Mouse (Mus musculus) myocyte (in vitro differentiated cells): ENCODE measurements at regions not wholly inside any gene's neighbourhood (a gene's known extent, or its start where the extent isn't known, plus 50 kb on each side); places are given as distances from the start of the nearest gene placed in this dataset.

Experiments
- MAX ChIP-seq: IDR thresholded peaks from one replicate; pipeline ENCODE4 v1.6.1; 2011; ENCODE audit warnings: low read depth, mild to moderate bottlenecking, control low read depth
- POLR2A ChIP-seq: IDR thresholded peaks from one replicate; pipeline ENCODE4 v1.6.1; 2011; ENCODE audit warnings: low read depth, mild to moderate bottlenecking, control low read depth, moderate library complexity; ENCODE audit not compliant: insufficient read length
- POLR2AphosphoS2 ChIP-seq: IDR thresholded peaks from one replicate; pipeline ENCODE4 v1.6.1; 2011; ENCODE audit warnings: low read depth, control low read depth; ENCODE audit not compliant: insufficient read length

- no peak for TF ChIP-seq POLR2AphosphoS2
- TF ChIP-seq POLR2A, result no peak
- TF ChIP-seq MAX, result no peak
Measured at GRCm38 (mm10) chr3:53343638-53344037, 119.5 kb downstream of the Nhlrc3 start.
